Mouse (Mus musculus) T-helper 17 cell (primary cell): ENCODE measurements at regions not wholly inside any gene's neighbourhood (a gene's known extent, or its start where the extent isn't known, plus 50 kb on each side); places are given as distances from the start of the nearest gene placed in this dataset.

Experiments used
- in situ Hi-C, 2 experiments: fragments of 300-600 bp; cut with MboI, MseI; formaldehyde crosslinking; loops; 1 replicate in 1 of 2; 2 replicates in 1 of 2; pipeline ENCODE4 v1.15.1; 2025; ENCODE audit warnings: high pct_unique_total_duplicates in 2 of 2

GRCm38 (mm10) chr2:75542781-75543180 is 116.3 kb upstream of the Hnrnpa3 start:
- in situ Hi-C loops = no loop called here

DNA sequence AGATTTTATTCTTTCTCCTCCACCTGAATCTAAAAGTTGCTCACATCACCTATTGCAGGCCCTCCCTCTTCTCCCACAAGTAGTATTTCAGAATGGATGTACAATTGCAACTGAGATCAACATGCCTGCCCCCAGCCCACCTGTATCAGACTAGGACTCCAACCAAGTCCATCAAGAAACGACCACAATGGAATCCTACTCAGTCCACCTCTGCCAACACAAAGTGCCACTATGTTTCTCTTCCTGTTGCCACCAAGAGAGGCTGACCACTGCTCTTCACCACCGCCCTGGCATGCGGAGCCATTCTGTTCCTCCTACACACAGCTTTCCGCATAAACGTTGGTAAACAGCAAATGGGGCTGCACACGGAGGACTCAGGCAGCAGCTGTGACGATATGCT is 113.1 kb upstream of the Hnrnpa3 start:
- in situ Hi-C loops = no loop called here

- in situ Hi-C loops = no loop called here
Observed at GRCm38 (mm10) chr2:75555676-75556075, 103.4 kb upstream of the Hnrnpa3 start.

GRCm38 (mm10) chr2:75556744-75557143 is 102.3 kb upstream of the Hnrnpa3 start:
- in situ Hi-C loops = no loop called here

DNA sequence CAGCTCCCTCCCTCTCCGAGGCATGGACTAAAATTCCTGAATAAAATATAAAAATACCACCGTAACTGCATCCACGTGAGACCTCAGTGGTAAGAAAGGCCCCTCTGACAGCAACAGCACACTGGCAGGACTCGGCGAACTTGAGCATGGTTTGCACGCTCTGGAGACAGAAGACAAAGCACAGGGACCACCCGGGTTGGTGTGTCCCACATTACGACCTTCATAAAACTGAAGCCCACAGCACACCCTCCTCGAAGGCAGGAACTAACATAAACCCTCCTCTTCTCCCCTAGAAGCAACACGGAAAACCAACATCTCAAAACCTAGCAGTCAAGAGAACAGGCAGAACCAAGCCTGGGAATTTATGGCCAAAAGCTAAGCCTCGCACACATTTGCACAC is 101.7 kb upstream of the Hnrnpa3 start:
- in situ Hi-C loops = no loop called here

DNA sequence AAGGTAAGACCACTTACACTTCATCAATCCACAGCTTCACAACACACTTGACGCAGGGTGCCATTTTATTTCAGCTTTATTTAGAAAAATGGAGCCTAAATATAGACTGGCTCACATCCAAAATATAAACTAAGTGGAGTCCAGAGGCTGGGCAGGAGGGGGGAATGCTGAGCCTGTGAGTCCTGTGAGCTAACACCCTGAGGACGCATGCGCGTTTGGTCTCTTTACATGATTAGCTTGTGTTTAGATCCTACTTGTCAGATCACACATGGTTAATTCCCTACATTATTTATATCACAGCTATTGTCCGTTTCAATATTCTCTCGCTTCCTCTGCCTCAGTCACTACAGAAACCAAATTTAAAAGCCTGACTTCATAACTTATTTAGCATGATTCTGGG is 99.1 kb upstream of the Hnrnpa3 start:
- in situ Hi-C loops = no loop called here

- in situ Hi-C loops = no loop called here
Observed at GRCm38 (mm10) chr2:75563253-75563913, 95.7 kb upstream of the Hnrnpa3 start.

GRCm38 (mm10) chr2:75564809-75565208 is 94.3 kb upstream of the Hnrnpa3 start:
- in situ Hi-C loops = no loop called here

DNA sequence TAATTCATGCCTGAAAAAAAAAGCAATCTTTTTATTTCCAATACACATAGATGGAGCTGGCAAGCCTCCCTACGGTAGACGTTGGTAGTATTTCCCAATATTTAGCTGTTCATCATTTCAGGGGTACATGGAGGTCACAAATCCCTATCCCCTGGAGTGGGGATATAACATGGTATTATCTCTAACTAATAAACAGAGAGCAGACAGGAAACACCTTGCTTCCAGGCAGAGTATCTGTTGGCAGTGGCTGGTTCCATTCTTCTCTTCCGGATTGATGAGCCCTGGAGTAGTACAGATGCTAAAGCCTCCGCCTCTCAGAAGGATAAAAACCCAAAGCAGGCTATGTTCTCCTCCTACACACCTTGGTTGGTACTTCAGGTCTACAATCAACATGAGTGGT is 91.9 kb upstream of the Hnrnpa3 start:
- in situ Hi-C loops = no loop called here

DNA sequence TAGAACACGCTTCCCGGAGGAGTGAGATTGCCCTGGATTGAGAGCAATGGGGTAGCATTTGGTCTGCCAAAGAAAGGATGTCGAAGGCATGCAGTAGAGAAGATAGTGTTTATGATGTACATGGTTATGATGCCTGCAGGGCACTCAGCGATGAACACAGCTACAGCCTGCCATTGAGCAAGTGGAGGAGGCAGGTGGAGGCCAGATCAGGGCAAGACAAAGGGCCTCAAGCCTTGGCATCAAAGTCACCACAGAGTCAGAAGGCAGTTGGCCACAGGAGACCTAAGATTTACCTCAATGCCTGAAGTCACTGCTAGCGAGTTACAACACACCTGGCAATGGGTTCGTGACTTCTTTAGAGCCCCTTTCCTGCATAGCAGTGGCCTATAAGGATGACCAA is 89.3 kb upstream of the Hnrnpa3 start:
- in situ Hi-C loops = no loop called here

GRCm38 (mm10) chr2:75570246-75570645 is 88.8 kb upstream of the Hnrnpa3 start:
- in situ Hi-C loops = no loop called here

DNA sequence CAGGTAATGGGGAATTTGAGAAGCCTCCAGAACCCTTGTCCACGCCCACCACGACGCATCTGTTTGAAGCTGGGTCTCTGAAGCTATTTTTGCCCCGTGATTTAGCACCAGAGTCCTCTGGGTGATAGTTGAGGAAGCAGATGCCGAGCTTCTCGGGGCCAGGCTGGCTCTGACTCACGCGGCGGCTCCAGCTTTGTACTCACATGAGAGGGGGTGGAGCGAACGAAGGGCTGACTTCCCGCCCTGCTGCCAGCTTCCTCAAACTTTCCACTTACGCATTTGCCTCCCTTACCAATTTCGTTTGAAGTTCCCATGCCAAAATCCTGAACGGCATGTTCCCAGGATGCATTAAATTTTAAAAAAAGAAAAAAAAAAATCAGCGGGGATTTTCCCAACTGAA is 74.1 kb upstream of the Hnrnpa3 start:
- in situ Hi-C loops = loop anchor here (10.0 to 25.0 kb wide), 3 partner anchors 760 to 870 kb away; partner anchors contain the start of genes Gm28230 (in 1 of the 2), Hoxd3 (in 1 of the 2), Hoxd4 (in 1 of the 2) and Mtx2 (in 1 of the 2)

DNA sequence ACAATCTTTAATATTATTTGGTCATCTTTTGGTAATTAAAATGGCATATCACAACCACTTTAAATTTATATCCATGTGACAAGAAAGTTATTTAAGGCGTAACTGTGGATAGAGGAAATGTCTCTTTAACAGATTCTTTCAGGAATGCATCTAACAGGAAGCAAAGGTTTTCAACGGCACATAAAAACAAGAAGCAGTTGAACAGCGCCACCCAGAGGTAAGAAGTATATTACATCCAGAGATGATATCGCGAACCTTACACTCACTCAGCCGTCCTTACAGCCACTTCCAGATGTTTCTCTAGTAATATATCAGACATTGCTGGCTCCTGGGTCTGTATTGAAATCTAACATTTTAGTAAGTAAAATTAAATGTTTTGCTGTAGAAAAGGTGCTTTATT is 70.5 kb upstream of the Hnrnpa3 start:
- in situ Hi-C loops = loop anchor here (10.0 to 25.0 kb wide), 3 partner anchors 764 to 874 kb away; partner anchors contain the start of genes Gm28230 (in 1 of the 2), Hoxd3 (in 1 of the 2), Hoxd4 (in 1 of the 2) and Mtx2 (in 1 of the 2)

DNA sequence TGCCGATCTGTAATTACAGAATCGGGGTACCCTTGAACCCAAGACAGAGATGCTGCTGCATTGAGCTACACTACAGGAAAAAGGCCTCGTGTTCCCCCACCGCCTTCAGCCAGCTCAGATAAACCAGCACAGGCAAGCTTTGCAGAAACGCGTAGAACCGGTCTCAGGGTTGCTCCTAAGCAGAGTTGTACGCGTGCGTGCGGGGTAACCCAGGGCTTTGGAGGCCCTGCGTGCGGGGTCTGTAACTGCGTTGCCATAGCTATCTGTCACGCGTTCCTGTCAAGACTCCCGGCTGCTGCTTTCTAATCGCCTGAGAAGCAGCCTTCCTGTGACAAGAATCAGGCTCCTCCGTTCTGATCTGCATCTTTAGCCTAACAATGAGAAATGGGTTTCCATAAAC is 69.6 kb upstream of the Hnrnpa3 start:
- in situ Hi-C loops = loop anchor here (10.0 to 25.0 kb wide), 3 partner anchors 765 to 875 kb away; partner anchors contain the start of genes Gm28230 (in 1 of the 2), Hoxd3 (in 1 of the 2), Hoxd4 (in 1 of the 2) and Mtx2 (in 1 of the 2)

- in situ Hi-C loops = loop anchor here in 1 of 2 experiments (10.0 to 25.0 kb wide), 2 partner anchors 775 to 853 kb away; partner anchors contain the start of genes Cyct, Gm28230 and Rbm45
Observed at GRCm38 (mm10) chr2:75590175-75590574, 68.9 kb upstream of the Hnrnpa3 start.

DNA sequence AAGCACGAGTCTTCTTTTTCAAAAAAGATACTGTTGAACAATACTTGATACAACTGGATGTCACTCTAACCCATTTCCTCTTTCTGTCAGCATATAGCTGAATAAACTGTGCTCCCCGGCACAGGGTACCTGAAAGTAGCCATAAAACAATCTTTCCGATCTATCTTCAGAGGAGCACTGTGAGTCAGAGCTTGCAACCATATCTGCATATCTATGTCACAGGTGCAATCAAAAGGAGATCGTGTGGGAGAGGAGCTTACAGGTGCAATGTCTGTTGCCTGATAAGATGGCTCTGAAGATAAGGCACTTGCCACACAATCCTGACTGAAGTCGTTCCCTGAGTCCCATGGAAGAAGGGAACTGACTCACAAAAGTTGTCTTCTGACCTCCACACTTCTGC is 58.5 kb upstream of the Hnrnpa3 start:
- in situ Hi-C loops = loop anchor here in 1 of 2 experiments (5.0 to 10.0 kb wide), 2 partner anchors 362 to 464 kb away; no protein-coding TSS in a partner anchor

DNA sequence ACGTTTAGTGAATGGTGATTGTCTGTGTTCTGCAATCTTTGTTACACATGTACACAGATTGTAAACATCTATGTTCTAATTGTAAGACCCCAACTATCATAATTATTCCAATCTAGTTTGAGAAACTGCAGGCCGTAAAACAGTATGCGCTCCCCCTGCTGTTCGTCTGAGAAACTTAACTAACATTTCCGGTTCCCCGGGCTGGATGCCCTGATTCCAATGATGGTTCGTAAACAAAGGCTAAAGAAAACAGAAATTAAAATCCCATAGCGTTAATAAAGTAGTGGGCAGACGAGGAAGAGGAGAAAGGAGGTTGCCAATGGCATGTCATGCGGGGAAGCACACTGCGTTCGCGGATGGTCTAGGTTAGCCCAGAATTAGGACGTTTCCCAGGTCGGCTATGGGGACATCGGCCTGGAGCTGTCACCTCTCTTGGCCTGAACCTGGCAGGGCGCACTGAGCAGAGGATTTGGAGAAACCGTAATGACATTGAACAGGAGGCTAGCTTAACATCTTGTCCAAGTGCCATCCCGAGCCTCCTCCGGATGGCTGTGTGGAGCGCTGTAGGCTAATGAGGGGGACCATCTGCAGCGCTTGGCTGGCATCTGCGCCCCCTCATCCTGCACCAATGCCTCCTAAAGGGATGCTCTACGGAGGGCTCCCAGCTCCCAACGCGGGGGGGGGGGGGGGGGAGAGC is 55.7 kb upstream of the Hnrnpa3 start:
- in situ Hi-C loops = loop anchor here in 1 of 2 experiments (5.0 to 10.0 kb wide), 2 partner anchors 359 to 461 kb away; no protein-coding TSS in a partner anchor

GRCm38 (mm10) chr2:75605634-75606033 is 53.4 kb upstream of the Hnrnpa3 start:
- in situ Hi-C loops = loop anchor here in 1 of 2 experiments (5.0 to 10.0 kb wide), 2 partner anchors 177 to 459 kb away; no protein-coding TSS in a partner anchor

GRCm38 (mm10) chr2:75607010-75607915 is 51.8 kb upstream of the Hnrnpa3 start:
- in situ Hi-C loops = loop anchor here in 1 of 2 experiments (5.0 to 10.0 kb wide), 2 partner anchors 175 to 458 kb away; no protein-coding TSS in a partner anchor

DNA sequence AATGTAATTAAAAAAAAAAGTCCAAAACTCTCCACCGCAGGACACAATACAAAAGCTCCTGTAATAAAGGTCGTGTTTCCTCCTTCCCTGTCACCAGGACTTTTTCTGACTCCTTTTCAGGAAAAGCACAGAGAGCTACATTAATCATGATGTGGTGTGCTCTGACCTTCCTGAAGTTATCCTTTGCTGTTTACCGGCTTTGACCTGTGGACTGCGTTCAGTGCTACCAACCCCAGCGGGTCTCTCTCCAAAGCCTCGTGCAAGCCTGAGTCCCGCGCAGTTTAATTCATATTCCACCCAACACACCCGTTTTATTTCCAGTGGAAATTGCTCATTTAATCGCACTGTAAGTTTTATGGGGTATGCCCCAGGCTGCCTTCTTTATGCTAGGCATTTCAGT is 51.1 kb upstream of the Hnrnpa3 start:
- in situ Hi-C loops = loop anchor here in 1 of 2 experiments (5.0 to 10.0 kb wide), 2 partner anchors 174 to 457 kb away; no protein-coding TSS in a partner anchor

DNA sequence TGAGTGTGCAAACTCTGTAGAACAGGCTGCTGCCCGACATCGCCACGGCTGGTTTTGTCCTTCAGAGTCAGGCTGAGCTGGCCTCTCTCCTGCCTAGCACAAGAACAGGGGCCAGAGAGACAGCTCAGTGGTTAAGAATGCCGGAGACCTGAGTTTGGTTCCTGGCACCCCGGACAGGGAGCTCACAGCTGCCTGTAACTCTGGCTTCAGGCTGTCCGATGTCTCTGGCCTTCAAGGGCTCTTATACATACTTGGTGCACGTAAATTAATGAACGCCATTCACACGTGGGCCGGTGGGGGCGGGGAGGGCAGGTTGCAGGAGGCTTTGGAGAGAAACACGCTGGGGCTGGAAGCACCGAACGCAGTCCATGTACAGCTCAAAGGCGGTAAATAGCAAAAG is 50.6 kb upstream of the Hnrnpa3 start:
- in situ Hi-C loops = loop anchor here in 1 of 2 experiments (5.0 to 10.0 kb wide), 2 partner anchors 174 to 456 kb away; no protein-coding TSS in a partner anchor
